Mouse (Mus musculus) CH12.LX (cell line): Measurements from ENCODE around the gene Clec10a.

ENCODE experiments used
- CHD2 ChIP-seq: IDR thresholded peaks from 2 replicates; pipeline ENCODE4 v1.6.1; 2011; ENCODE audit warnings: low read length, improper control_type of control experiment
- CTCF ChIP-seq, 2 experiments: IDR thresholded peaks in 1 of 2; conservative IDR thresholded peaks in 1 of 2; 2 replicates each; pipeline ENCODE4 v1.5.1; 2011 to 2012; ENCODE audit warnings: low read depth in 2 of 2, low read length in 2 of 2, improper control_type of control experiment in 1 of 2, inconsistent platforms in 1 of 2, mild to moderate bottlenecking in 1 of 2, moderate library complexity in 1 of 2
- POLR2A ChIP-seq: IDR thresholded peaks from 2 replicates; pipeline ENCODE4 v1.6.1; 2011; ENCODE audit warnings: low read depth, mild to moderate bottlenecking, improper control_type of control experiment, low read length
- USF2 ChIP-seq: conservative IDR thresholded peaks from 2 replicates; pipeline ENCODE4 v1.6.1; 2011; ENCODE audit warnings: low read depth, low read length, improper control_type of control experiment

- TF ChIP-seq CTCF (conservative IDR thresholded peaks at IDR 0.05 in 1 of 2, IDR thresholded peaks at IDR 0.05 in 1 of 2; ENCODE audit: low read depth in 2 of 2, low read length in 2 of 2) (no peak), USF2 (no peak), POLR2A (no peak), CHD2 (no peak)
Observed at GRCm38 (mm10) chr11:70200036-70200608, 44.1 kb downstream of the Clec10a start.
